Mouse (Mus musculus) ES-E14 (cell line): ENCODE data around the gene Pde4d. TPM values are rescaled to one million over a fixed set of nuclear protein-coding genes. Genes with fewer than 3 reads are reported as not detected.

Source experiments
- DNase-seq: peaks from one replicate; pipeline ENCODE4 v3.0.0-alpha.2; 2013; ENCODE audit warnings: low read depth, low spot score
- H3K27ac ChIP-seq: 2 replicates; pipeline ENCODE4 v1.5.1; 2012; ENCODE audit warnings: low read depth, mild to moderate bottlenecking, low read length, moderate library complexity, mixed read lengths; ENCODE audit not compliant: poor library complexity, insufficient read depth, severe bottlenecking
- H3K36me3 ChIP-seq: 2 replicates; pipeline ENCODE4 v1.6.1; 2012; ENCODE audit warnings: mild to moderate bottlenecking, low read length, moderate library complexity, mixed read lengths; ENCODE audit not compliant: control insufficient read depth, poor library complexity, insufficient read depth, severe bottlenecking
- H3K4me1 ChIP-seq, 2 experiments: fragments of 150-350 bp in 1 of 2; sonication (generic) in 1 of 2; 2 replicates each; pipeline ENCODE4 v1.6.1; 2012; ENCODE audit warnings: low read length in 2 of 2, mild to moderate bottlenecking in 1 of 2, mixed read lengths in 1 of 2; ENCODE audit not compliant: control insufficient read depth in 2 of 2, insufficient read depth in 2 of 2, poor library complexity in 1 of 2
- H3K4me3 ChIP-seq, 2 experiments: fragments of 150-350 bp in 1 of 2; sonication (generic) in 1 of 2; 2 replicates each; pipeline ENCODE4 v1.5.1; 2012; ENCODE audit warnings: low read length in 2 of 2, low read depth in 1 of 2, mild to moderate bottlenecking in 1 of 2, mixed read lengths in 1 of 2; ENCODE audit not compliant: insufficient read depth in 1 of 2, poor library complexity in 1 of 2, severe bottlenecking in 1 of 2
- H3K9ac ChIP-seq: 2 replicates; pipeline ENCODE4 v1.6.1; 2012; ENCODE audit warnings: low read depth, mild to moderate bottlenecking, low read length, mixed read lengths; ENCODE audit not compliant: poor library complexity, insufficient read depth, severe bottlenecking
- H3K9me3 ChIP-seq: fragments of 150-350 bp; sonication (generic); 2 replicates; pipeline ENCODE4 v1.6.1; 2012; ENCODE audit warnings: low read depth, mild to moderate bottlenecking, low read length; ENCODE audit not compliant: control insufficient read depth, insufficient read depth
- CHD2 ChIP-seq: IDR thresholded peaks from 2 replicates; pipeline ENCODE4 v1.6.1; 2014; ENCODE audit warnings: mild to moderate bottlenecking, low read depth, low read length, inconsistent platforms
- HCFC1 ChIP-seq: IDR thresholded peaks from 2 replicates; pipeline ENCODE4 v1.6.1; 2012; ENCODE audit warnings: low read length, inconsistent platforms, borderline replicate concordance; ENCODE audit not compliant: insufficient read depth
- MAFK ChIP-seq: IDR thresholded peaks from 2 replicates; pipeline ENCODE4 v1.6.1; 2014; ENCODE audit warnings: mild to moderate bottlenecking, low read depth, low read length, inconsistent platforms; ENCODE audit not compliant: insufficient read depth
- ZC3H11A ChIP-seq: IDR thresholded peaks from 2 replicates; pipeline ENCODE4 v1.6.1; 2012; ENCODE audit warnings: low read depth, mild to moderate bottlenecking, inconsistent platforms, low read length, borderline replicate concordance
- ZNF384 ChIP-seq: IDR thresholded peaks from 2 replicates; pipeline ENCODE4 v1.6.1; 2012; ENCODE audit warnings: low read depth, low read length, inconsistent platforms
- in situ Hi-C, 2 experiments: fragments of 600-800 bp; cut with MboI; formaldehyde crosslinking; loops; one replicate each; pipeline ENCODE4 v1.15.1; 2025; ENCODE audit warnings: low sequenced_read_pairs in 2 of 2, inconsistent platforms in 1 of 2; ENCODE audit not compliant: unreplicated experiment in 2 of 2
- total RNA-seq: library from RNA; depleted of rRNA; stranded (reverse); fragments of 300-350 nt; gene quantifications from 2 replicates; pipeline ENCODE4 v1.2.3, GENCODE M21; 2012

The Pde4d gene
- total RNA-seq, 1 experiment, result 10.4 TPM

- H3K36me3 ChIP-seq, result no peaks in the 10 kb centered on the region
- no peak for DNase-seq
- in situ Hi-C loops, result no loop called here
- H3K4me1 ChIP-seq, result no peaks in the 10 kb centered on the region
- H3K27ac ChIP-seq, result no peak overlapping the region
- no peak overlapping the region for H3K4me3 ChIP-seq
- H3K9ac ChIP-seq, result no peak overlapping the region
- TF ChIP-seq HCFC1 (no peak), ZC3H11A (no peak)
- H3K9me3 ChIP-seq, result no peaks in the 10 kb centered on the region
Observed at GRCm38 (mm10) chr13:108860737-108861136, 411.0 kb downstream of the Pde4d start.

GRCm38 (mm10) chr13:108861707-108862106 is 412.0 kb downstream of the Pde4d start:
- no peak for DNase-seq
- Histone ChIP-seq H3K27ac (no peak overlapping the region), H3K9ac (no peak overlapping the region), H3K9me3 (no peaks in the 10 kb centered on the region), H3K4me3 (no peak overlapping the region), H3K36me3 (no peaks in the 10 kb centered on the region), H3K4me1 (no peaks in the 10 kb centered on the region)
- no peak for TF ChIP-seq CHD2
- TF ChIP-seq HCFC1, result no peak
- TF ChIP-seq MAFK, result no peak
- TF ChIP-seq ZC3H11A, result no peak
- TF ChIP-seq ZNF384, result no peak
- in situ Hi-C loops, result no loop called here

- no peaks in the 10 kb centered on the region for H3K4me1 ChIP-seq
- no peaks in the 10 kb centered on the region for H3K9me3 ChIP-seq
- no peaks in the 10 kb centered on the region for H3K36me3 ChIP-seq
- no peak overlapping the region for H3K27ac ChIP-seq
- no peak overlapping the region for H3K9ac ChIP-seq
- no peak overlapping the region for H3K4me3 ChIP-seq
- in situ Hi-C loops, result no loop called here
- no peak for TF ChIP-seq CHD2
- no peak for TF ChIP-seq ZC3H11A
- TF ChIP-seq MAFK, result no peak
- TF ChIP-seq ZNF384, result no peak
- TF ChIP-seq HCFC1, result no peak
- DNase-seq, result no peak
Observed at GRCm38 (mm10) chr13:108862173-108862572, 412.4 kb downstream of the Pde4d start.

DNA sequence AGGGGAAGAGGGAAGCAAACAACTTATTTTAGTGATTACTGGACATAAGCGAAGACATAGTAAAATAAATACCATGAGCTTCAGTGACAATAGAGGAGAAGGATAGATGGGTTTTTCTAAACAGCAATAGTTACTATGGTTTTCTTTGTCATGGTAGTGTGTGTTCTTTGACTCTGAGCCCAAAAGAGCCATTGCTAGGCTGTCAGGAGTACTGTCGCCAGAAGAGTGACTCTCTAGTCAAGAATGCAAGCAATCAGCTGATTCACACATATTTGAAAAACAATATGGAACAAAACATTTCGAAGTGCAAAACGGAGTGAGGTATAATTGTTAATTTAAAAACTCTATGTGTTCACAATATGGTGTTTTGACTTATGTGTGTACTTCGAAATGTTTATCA is 450.4 kb downstream of the Pde4d start:
- Histone ChIP-seq H3K4me3 (no peak overlapping the region), H3K9me3 (no peaks in the 10 kb centered on the region), H3K9ac (no peak overlapping the region), H3K36me3 (no peaks in the 10 kb centered on the region), H3K27ac (no peak overlapping the region), H3K4me1 (no peaks in the 10 kb centered on the region)
- in situ Hi-C loops, result no loop called here
- no peak for TF ChIP-seq MAFK
- TF ChIP-seq ZC3H11A, result no peak
- no peak for TF ChIP-seq ZNF384
- DNase-seq, result no peak

GRCm38 (mm10) chr13:108905121-108905520 is 455.4 kb downstream of the Pde4d start:
- Histone ChIP-seq H3K27ac (no peak overlapping the region), H3K9ac (no peak overlapping the region), H3K4me1 (no peaks in the 10 kb centered on the region), H3K9me3 (no peaks in the 10 kb centered on the region), H3K36me3 (no peaks in the 10 kb centered on the region), H3K4me3 (no peak overlapping the region)
- TF ChIP-seq ZNF384 (no peak), HCFC1 (no peak), CHD2 (no peak), MAFK (no peak), ZC3H11A (no peak)
- in situ Hi-C loops, result no loop called here
- DNase-seq, result no peak
